Mouse (Mus musculus) limb, embryonic 12.5 days (tissue): ENCODE data around the gene Olfr1155. TPM values are rescaled to one million over a fixed set of nuclear protein-coding genes. Genes with fewer than 3 reads are reported as not detected.

Source experiments
- ATAC-seq: fragments of 200-750 bp; cut with Nextera tagmentation; 2 replicates; pipeline ENCODE4 v1.8.0; 2017; ENCODE audit warnings: low read depth, moderate TSS enrichment; ENCODE audit not compliant: insufficient number of reproducible peaks, insufficient read depth, low FRiP score, low TSS enrichment
- H3K27ac ChIP-seq: fragments of 300-500 bp; sonication (generic); 2 replicates; pipeline ENCODE4 v1.5.1; 2016; ENCODE audit warnings: mild to moderate bottlenecking, moderate library complexity
- H3K27me3 ChIP-seq: fragments of 300-500 bp; sonication (generic); 2 replicates; pipeline ENCODE4 v1.6.1; 2016; ENCODE audit warnings: mild to moderate bottlenecking, moderate library complexity
- H3K36me3 ChIP-seq: fragments of 300-500 bp; sonication (generic); 2 replicates; pipeline ENCODE4 v1.6.1; 2016; ENCODE audit warnings: mild to moderate bottlenecking, moderate library complexity
- H3K4me1 ChIP-seq: fragments of 300-500 bp; sonication (generic); replicated peaks from 2 replicates; pipeline ENCODE4 v1.6.1; 2016
- H3K4me2 ChIP-seq: fragments of 300-500 bp; sonication (generic); 2 replicates; pipeline ENCODE4 v1.6.1; 2016; ENCODE audit warnings: mild to moderate bottlenecking, moderate library complexity
- H3K4me3 ChIP-seq: fragments of 300-500 bp; sonication (generic); replicated peaks from 2 replicates; pipeline ENCODE4 v1.5.1; 2016; ENCODE audit warnings: mild to moderate bottlenecking
- H3K9ac ChIP-seq: fragments of 300-500 bp; sonication (generic); replicated peaks from 2 replicates; pipeline ENCODE4 v1.6.1; 2016; ENCODE audit warnings: mild to moderate bottlenecking, moderate library complexity
- H3K9me3 ChIP-seq: fragments of 300-500 bp; sonication (generic); 2 replicates; pipeline ENCODE4 v1.6.1; 2016; ENCODE audit warnings: mild to moderate bottlenecking, moderate library complexity
- WGBS: fragments of 180-500 bp; shearing (Covaris S2); methylation state at CpG from one replicate; pipeline ENCODE4 v1.1.7; 2016; 5-methylcytosine and 5-hydroxymethylcytosine counted together
- polyA plus RNA-seq: library from polyadenylated mRNA; unstranded; fragments of >200 nt; fragmentation: Nextera tagmentation; extraction: Ambion mirVana; gene quantifications from 2 replicates; pipeline ENCODE4 v1.2.1, GENCODE M21; 2016

Olfr1155 gene
- polyA plus RNA-seq = not detected in 2 replicates

GRCm38 (mm10) chr2:87945037-87945436, at the start of gene Olfr1155:
Olfr1155 (minus strand) TSS chr2:87945137.
- no peaks in the 10 kb centered on the region for H3K4me1 ChIP-seq
- no peaks in the 10 kb centered on the region for H3K27me3 ChIP-seq
- H3K4me3 ChIP-seq = no peak within 1 kb of the TSS
- no peak within 1 kb of the TSS for H3K4me2 ChIP-seq
- no peak for ATAC-seq
- 81% methylated on average over 1 of the region's 1 CpGs for WGBS
- H3K9ac ChIP-seq = no peak within 1 kb of the TSS
- no peaks in the 10 kb centered on the region for H3K9me3 ChIP-seq
- H3K36me3 ChIP-seq = no peaks in the 10 kb centered on the region
- H3K27ac ChIP-seq = no peak within 1 kb of the TSS

DNA sequence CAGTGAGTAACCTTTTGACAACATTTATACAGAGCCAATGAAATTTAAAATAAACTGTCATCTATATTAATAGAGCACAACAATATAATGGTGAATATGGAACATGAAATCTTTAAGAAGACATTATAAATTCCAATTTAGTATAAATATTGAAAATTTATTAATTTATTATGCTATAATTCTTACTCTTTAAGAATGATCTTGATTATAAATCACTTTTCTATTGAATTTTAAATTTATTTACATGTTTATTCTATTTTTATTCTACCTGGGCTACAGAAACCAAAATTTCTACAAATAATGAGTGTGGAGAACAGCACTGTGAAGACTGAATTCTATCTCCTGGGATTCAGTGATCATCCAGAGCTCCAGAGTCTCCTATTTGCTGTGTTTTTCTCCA, 44.9 kb upstream of the Olfr1155 start, which contains the start of gene Olfr1158:
TSS of gene Olfr1158 (plus strand) at position 301 of the 400 bp plus-strand sequence.
- no peak within 1 kb of the TSS for H3K4me2 ChIP-seq
- H3K4me1 ChIP-seq = no peaks in the 10 kb centered on the region
- ATAC-seq = no peak

DNA sequence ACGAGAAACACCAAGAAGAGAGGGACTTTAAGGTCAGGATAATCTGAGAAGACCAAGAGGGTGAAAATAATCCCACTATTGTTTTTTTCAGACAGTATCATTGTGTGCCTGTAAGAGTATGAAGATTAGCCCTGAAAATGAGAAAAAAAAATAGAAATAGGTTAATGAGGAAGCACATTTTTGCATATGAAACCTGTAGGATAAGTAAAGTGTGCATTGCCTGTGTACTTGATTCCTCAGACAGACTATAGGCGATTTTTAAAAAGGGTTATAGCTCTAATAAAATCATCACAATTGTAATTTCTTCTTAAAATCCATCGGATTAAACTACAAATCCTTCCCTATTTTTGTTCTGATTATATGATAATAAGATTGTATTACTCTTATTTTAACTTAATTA, 29.6 kb upstream of the Olfr1155 start, which contains the start of gene Olfr74:
TSS of gene Olfr74 (minus strand) at position 101 of the 400 bp plus-strand sequence.
- no peak for ATAC-seq
- 75% methylated on average over 3 of the region's 3 CpGs for WGBS
- H3K4me3 ChIP-seq = no peak within 1 kb of the TSS
- no peak within 1 kb of the TSS for H3K9ac ChIP-seq
- H3K4me1 ChIP-seq = no peaks in the 10 kb centered on the region
- H3K27me3 ChIP-seq = no peaks in the 10 kb centered on the region
- H3K36me3 ChIP-seq = no peaks in the 10 kb centered on the region
- H3K27ac ChIP-seq = no peak within 1 kb of the TSS
- H3K9me3 ChIP-seq = no peaks in the 10 kb centered on the region
- no peak within 1 kb of the TSS for H3K4me2 ChIP-seq

More for the DNA sequence above, 44.9 kb upstream of the Olfr1155 start, which contains the start of gene Olfr1158:
- Histone ChIP-seq H3K9ac (no peak within 1 kb of the TSS), H3K27me3 (no peaks in the 10 kb centered on the region), H3K4me3 (no peak within 1 kb of the TSS), H3K9me3 (no peaks in the 10 kb centered on the region), H3K27ac (no peak within 1 kb of the TSS), H3K36me3 (no peaks in the 10 kb centered on the region)

DNA sequence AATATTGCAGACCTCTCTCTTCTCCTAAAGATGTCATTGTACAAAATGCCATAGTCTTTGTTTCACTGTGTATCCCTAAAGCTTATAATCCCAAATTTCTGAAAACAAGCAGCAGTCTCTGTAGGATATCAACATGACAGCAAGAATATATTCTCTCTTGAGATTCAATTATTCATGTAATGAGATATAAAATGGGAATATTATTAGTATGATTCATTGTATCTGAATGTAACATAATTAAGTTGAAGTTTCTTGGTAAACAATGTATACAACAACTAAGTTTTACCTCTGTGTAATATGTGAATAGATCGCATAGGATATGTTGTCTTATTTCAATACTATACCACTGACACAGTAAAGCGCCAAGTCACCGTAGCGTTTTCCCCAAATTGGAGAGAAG, 23.3 kb upstream of the Olfr1155 start, which contains the start of gene Olfr1157:
TSS of gene Olfr1157 (minus strand) at position 101 of the 400 bp plus-strand sequence.
- no peak within 1 kb of the TSS for H3K9ac ChIP-seq
- no peaks in the 10 kb centered on the region for H3K4me1 ChIP-seq
- ATAC-seq = no peak
- WGBS = 96% methylated on average over 4 of the region's 4 CpGs
- no peaks in the 10 kb centered on the region for H3K36me3 ChIP-seq
- no peak within 1 kb of the TSS for H3K27ac ChIP-seq
- H3K4me3 ChIP-seq = no peak within 1 kb of the TSS
- no peaks in the 10 kb centered on the region for H3K27me3 ChIP-seq
- no peak within 1 kb of the TSS for H3K4me2 ChIP-seq
- H3K9me3 ChIP-seq = no peaks in the 10 kb centered on the region

- no peak for ATAC-seq
- Histone ChIP-seq H3K4me3 (no peak within 1 kb of the TSS), H3K27me3 (no peaks in the 10 kb centered on the region), H3K36me3 (no peaks in the 10 kb centered on the region), H3K9ac (no peak within 1 kb of the TSS), H3K27ac (no peak within 1 kb of the TSS), H3K9me3 (no peaks in the 10 kb centered on the region), H3K4me2 (no peak within 1 kb of the TSS), H3K4me1 (no peaks in the 10 kb centered on the region)
Measured at GRCm38 (mm10) chr2:87953000-87953399, 8.1 kb upstream of the Olfr1155 start, which contains the start of gene Olfr1156. Olfr1156 (minus strand) TSS chr2:87953100.

- 91% methylated on average over 1 of the region's 1 CpGs for WGBS
- no peaks in the 10 kb centered on the region for H3K4me1 ChIP-seq
- H3K9me3 ChIP-seq = no peaks in the 10 kb centered on the region
- no peaks in the 10 kb centered on the region for H3K36me3 ChIP-seq
- H3K4me3 ChIP-seq = no peak within 1 kb of the TSS
- H3K27me3 ChIP-seq = no peaks in the 10 kb centered on the region
- H3K27ac ChIP-seq = no peak within 1 kb of the TSS
- no peak for ATAC-seq
- H3K4me2 ChIP-seq = no peak within 1 kb of the TSS
- H3K9ac ChIP-seq = no peak within 1 kb of the TSS
Measured at GRCm38 (mm10) chr2:87905066-87905465, 39.9 kb downstream of the Olfr1155 start, which contains the start of gene Olfr1154. Olfr1154 (minus strand) TSS chr2:87905166.

DNA sequence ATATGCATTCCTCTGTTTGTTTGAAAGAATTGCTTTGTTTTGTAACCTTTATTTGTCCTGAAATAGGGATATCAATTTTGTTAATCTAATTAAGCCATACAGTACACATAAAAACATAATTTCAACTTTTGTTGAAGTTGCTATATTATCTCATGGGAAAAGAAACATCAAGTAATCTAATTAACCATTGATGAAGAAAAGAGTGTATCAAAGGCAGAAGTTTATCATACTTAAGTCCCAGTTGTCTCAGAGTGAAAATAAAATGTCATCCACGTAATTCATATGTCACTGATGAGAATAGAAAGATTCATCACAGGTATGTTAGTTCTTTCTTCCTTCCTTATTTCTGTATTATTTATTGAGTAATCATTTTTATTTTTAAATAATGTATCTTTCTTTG, 50.3 kb downstream of the Olfr1155 start, which contains the start of gene Olfr1153:
TSS of gene Olfr1153 (plus strand) at position 301 of the 400 bp plus-strand sequence.
- no peak within 1 kb of the TSS for H3K4me2 ChIP-seq
- H3K4me3 ChIP-seq = no peak within 1 kb of the TSS
- no peaks in the 10 kb centered on the region for H3K4me1 ChIP-seq
- H3K27me3 ChIP-seq = no peaks in the 10 kb centered on the region
- ATAC-seq = no peak
- no peak within 1 kb of the TSS for H3K9ac ChIP-seq
- no peaks in the 10 kb centered on the region for H3K9me3 ChIP-seq
- H3K27ac ChIP-seq = no peak within 1 kb of the TSS
- H3K36me3 ChIP-seq = no peaks in the 10 kb centered on the region
- WGBS = 83% methylated on average over 1 of the region's 1 CpGs

Other genes starting within 250 kb of the Olfr1155 start
- not detected in 2 replicates for gene Olfr1137, start 232.0 kb downstream of the Olfr1155 start, polyA plus RNA-seq
- not detected in 2 replicates for gene Olfr1138, start 205.2 kb downstream of the Olfr1155 start, polyA plus RNA-seq
- not detected in 2 replicates for gene Olfr1140, start 201.4 kb downstream of the Olfr1155 start, polyA plus RNA-seq
- not detected in 2 replicates for gene Olfr1141, start 191.1 kb downstream of the Olfr1155 start, polyA plus RNA-seq
- gene Olfr152, start 165.7 kb downstream of the Olfr1155 start, polyA plus RNA-seq = not detected in 2 replicates
- gene Olfr1143, start 144.5 kb downstream of the Olfr1155 start, polyA plus RNA-seq = not detected in 2 replicates
- not detected in 2 replicates for gene Olfr1145, start 135.3 kb downstream of the Olfr1155 start, polyA plus RNA-seq
- not detected in 2 replicates for gene Olfr1148, start 114.6 kb downstream of the Olfr1155 start, polyA plus RNA-seq
- gene Olfr1150-ps1, start 101.1 kb downstream of the Olfr1155 start, polyA plus RNA-seq = not detected in 2 replicates
- gene Olfr1151, start 89.3 kb downstream of the Olfr1155 start, polyA plus RNA-seq = not detected in 2 replicates
- not detected in 2 replicates for gene Olfr1152, start 78.6 kb downstream of the Olfr1155 start, polyA plus RNA-seq
- gene Olfr1153, start 50.2 kb downstream of the Olfr1155 start, polyA plus RNA-seq = not detected in 2 replicates
- not detected in 2 replicates for gene Olfr1154, start 40.0 kb downstream of the Olfr1155 start, polyA plus RNA-seq
- not detected in 2 replicates for gene Olfr1156, start 8.0 kb upstream of the Olfr1155 start, polyA plus RNA-seq
- gene Olfr1157, start 23.2 kb upstream of the Olfr1155 start, polyA plus RNA-seq = not detected in 2 replicates
- not detected in 2 replicates for gene Olfr74, start 29.5 kb upstream of the Olfr1155 start, polyA plus RNA-seq
- gene Olfr1158, start 45.0 kb upstream of the Olfr1155 start, polyA plus RNA-seq = not detected in 2 replicates
- gene Olfr1160, start 63.1 kb upstream of the Olfr1155 start, polyA plus RNA-seq = not detected in 2 replicates
- gene Olfr1161, start 77.6 kb upstream of the Olfr1155 start, polyA plus RNA-seq = not detected in 2 replicates
- gene Olfr73, start 92.6 kb upstream of the Olfr1155 start, polyA plus RNA-seq = not detected in 2 replicates
- gene Olfr1162, start 106.0 kb upstream of the Olfr1155 start, polyA plus RNA-seq = not detected in 2 replicates
- not detected in 2 replicates for gene Olfr1163, start 126.7 kb upstream of the Olfr1155 start, polyA plus RNA-seq
- not detected in 2 replicates for gene Olfr1164, start 148.8 kb upstream of the Olfr1155 start, polyA plus RNA-seq
- gene Olfr1166, start 183.1 kb upstream of the Olfr1155 start, polyA plus RNA-seq = not detected in 2 replicates
- gene Olfr1167, start 210.1 kb upstream of the Olfr1155 start, polyA plus RNA-seq = not detected in 2 replicates
- gene Olfr1168, start 236.7 kb upstream of the Olfr1155 start, polyA plus RNA-seq = not detected in 2 replicates